Mouse (Mus musculus) forebrain, embryonic 14.5 days (tissue): ENCODE data around the gene Fuz. TPM values are rescaled to one million over a fixed set of nuclear protein-coding genes. Genes with fewer than 3 reads are reported as not detected.
A peak's percentile ranks its signal among the peaks of the same experiment; 100 is the strongest.

ENCODE experiments used
- ATAC-seq: fragments of 200-750 bp; cut with Nextera tagmentation; 2 replicates; pipeline ENCODE4 v1.8.0; 2017; ENCODE audit warnings: mild to moderate bottlenecking, moderate library complexity
- DNase-seq: peaks from one replicate; pipeline ENCODE4 v3.0.0-alpha.2; 2015; ENCODE audit warnings: low spot score
- H3K27ac ChIP-seq: fragments of 300-500 bp; sonication (generic); 2 replicates; pipeline ENCODE4 v1.5.1; 2014; ENCODE audit warnings: low read depth, mild to moderate bottlenecking, control low read depth, low read length, moderate library complexity
- H3K27me3 ChIP-seq: fragments of 300-500 bp; sonication (generic); replicated peaks from 2 replicates; pipeline ENCODE4 v1.6.1; 2014; ENCODE audit warnings: low read length, control low read depth, mixed read lengths; ENCODE audit not compliant: control insufficient read depth, insufficient read depth
- H3K36me3 ChIP-seq: fragments of 300-500 bp; sonication (generic); 2 replicates; pipeline ENCODE4 v1.6.1; 2014; ENCODE audit warnings: low read length, control low read depth; ENCODE audit not compliant: control insufficient read depth, insufficient read depth
- H3K4me1 ChIP-seq: fragments of 300-500 bp; sonication (generic); 2 replicates; pipeline ENCODE4 v1.6.1; 2014; ENCODE audit warnings: antibody characterized with exemption, low read length, control low read depth; ENCODE audit not compliant: control insufficient read depth, insufficient read depth
- H3K4me2 ChIP-seq: fragments of 300-500 bp; sonication (generic); 2 replicates; pipeline ENCODE4 v1.6.1; 2014; ENCODE audit warnings: mild to moderate bottlenecking, control low read depth, low read length
- H3K4me3 ChIP-seq: fragments of 300-500 bp; sonication (generic); 2 replicates; pipeline ENCODE4 v1.5.1; 2014; ENCODE audit warnings: low read depth, low read length, control low read depth
- H3K9ac ChIP-seq: fragments of 300-500 bp; sonication (generic); 2 replicates; pipeline ENCODE4 v1.6.1; 2014; ENCODE audit warnings: mild to moderate bottlenecking, low read length, control low read depth, moderate library complexity
- H3K9me3 ChIP-seq: fragments of 300-500 bp; sonication (generic); replicated peaks from 2 replicates; pipeline ENCODE4 v1.6.1; 2016; ENCODE audit warnings: low read length, control low read depth, mixed read lengths; ENCODE audit not compliant: control insufficient read depth
- WGBS: fragments of 180-500 bp; shearing (Covaris S2); extraction: QIAGEN DNeasy Blood & Tissue Kit; methylation state at CpG from one replicate; pipeline ENCODE4 v1.1.7; 2014; 5-methylcytosine and 5-hydroxymethylcytosine counted together
- polyA plus RNA-seq: library from polyadenylated mRNA; unstranded; fragments of >200 nt; fragmentation: Nextera tagmentation; extraction: Ambion mirVana; gene quantifications from 2 replicates; pipeline ENCODE4 v1.2.1, GENCODE M21; 2014

Fuz gene
- polyA plus RNA-seq, 1 experiment from 2014 or later, result 18.2 TPM

- WGBS, result 92% methylated on average over 12 of the region's 12 CpGs
- Histone ChIP-seq H3K36me3 (peaks cover 10% of the 10 kb centered on the region; the same call in 1 of the 2 replicates), H3K27ac (no peak overlapping the region), H3K9me3 (no peaks in the 10 kb centered on the region), H3K4me3 (no peak overlapping the region), H3K4me2 (no peak overlapping the region), H3K9ac (no peak overlapping the region), H3K27me3 (no peaks in the 10 kb centered on the region), H3K4me1 (peaks cover 33% of the 10 kb centered on the region)
- DNase-seq (no peak), ATAC-seq (no peak)
Observed at GRCm38 (mm10) chr7:44851625-44852234, 44.1 kb upstream of the Fuz start.

DNA sequence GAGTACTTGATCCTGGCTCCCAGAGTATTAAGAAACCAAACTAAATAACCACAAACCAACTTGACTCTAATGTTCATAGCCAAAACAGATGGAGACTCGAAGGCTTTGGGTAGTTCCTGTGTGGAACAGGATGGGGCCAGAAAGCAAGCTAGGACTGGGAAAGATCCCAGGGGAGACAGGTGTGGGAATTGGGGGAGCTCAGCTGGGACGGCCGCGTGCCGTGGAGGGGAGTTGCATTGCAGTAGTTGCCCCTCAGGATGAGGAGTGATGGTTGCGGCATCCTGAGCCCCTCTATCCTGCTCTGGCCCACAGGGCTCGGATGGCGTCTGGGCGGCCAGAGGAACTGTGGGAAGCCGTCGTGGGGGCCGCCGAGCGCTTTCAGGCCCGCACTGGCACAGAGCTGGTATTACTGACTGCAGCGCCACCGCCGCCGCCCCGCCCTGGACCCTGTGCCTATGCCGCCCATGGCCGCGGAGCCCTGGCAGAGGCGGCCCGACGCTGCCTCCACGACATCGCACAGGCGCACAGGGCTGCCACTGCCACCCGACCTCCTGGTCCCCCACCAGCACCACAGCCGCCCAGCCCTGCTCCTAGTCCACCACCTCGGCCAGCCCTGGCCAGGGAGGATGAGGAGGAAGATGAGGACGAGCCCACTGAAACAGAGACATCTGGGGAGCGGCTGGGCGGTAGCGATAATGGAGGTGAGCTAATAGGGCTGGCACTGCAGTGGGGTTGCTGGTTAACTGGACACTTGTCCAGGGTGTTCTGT is 43.4 kb upstream of the Fuz start:
- peaks cover 32% of the 10 kb centered on the region for H3K4me1 ChIP-seq
- no peaks in the 10 kb centered on the region for H3K9me3 ChIP-seq
- H3K27me3 ChIP-seq, result no peaks in the 10 kb centered on the region
- WGBS, result 90% methylated on average over 36 of the region's 36 CpGs
- H3K4me3 ChIP-seq, result no peak overlapping the region
- H3K9ac ChIP-seq, result no peak overlapping the region
- no peak for DNase-seq
- peaks cover 10% of the 10 kb centered on the region; the same call in 1 of the 2 replicates for H3K36me3 ChIP-seq
- H3K27ac ChIP-seq, result no peak overlapping the region
- no peak overlapping the region for H3K4me2 ChIP-seq
- ATAC-seq, result no peak

GRCm38 (mm10) chr7:44853065-44853464 is 42.8 kb upstream of the Fuz start:
- no peak overlapping the region for H3K4me2 ChIP-seq
- no peak overlapping the region for H3K9ac ChIP-seq
- no peaks in the 10 kb centered on the region for H3K27me3 ChIP-seq
- no peaks in the 10 kb centered on the region for H3K9me3 ChIP-seq
- no peak overlapping the region for H3K27ac ChIP-seq
- H3K4me1 ChIP-seq, result peaks cover 30% of the 10 kb centered on the region
- H3K36me3 ChIP-seq, result peaks cover 10% of the 10 kb centered on the region; the same call in 1 of the 2 replicates
- H3K4me3 ChIP-seq, result no peak overlapping the region
- WGBS, result 100% methylated on average over 2 of the region's 2 CpGs
- no peak for DNase-seq
- no peak for ATAC-seq

GRCm38 (mm10) chr7:44853596-44854355 is 42.1 kb upstream of the Fuz start:
- DNase-seq (no peak), ATAC-seq (no peak)
- Histone ChIP-seq H3K36me3 (peaks cover 10% of the 10 kb centered on the region; the same call in 1 of the 2 replicates), H3K4me2 (peak overlapping the region; percentile 76), H3K4me3 (peak overlapping the region; percentile 36), H3K27me3 (no peaks in the 10 kb centered on the region), H3K9me3 (no peaks in the 10 kb centered on the region), H3K9ac (peak overlapping the region; percentile 74), H3K27ac (peak overlapping the region; percentile 85), H3K4me1 (peaks cover 33% of the 10 kb centered on the region)
- 39% methylated on average over 26 of the region's 26 CpGs for WGBS

GRCm38 (mm10) chr7:44854356-44855031 is 41.4 kb upstream of the Fuz start:
- DNase-seq (peak; percentile 73), ATAC-seq (peak; percentile 22)
- Histone ChIP-seq H3K36me3 (peaks cover 10% of the 10 kb centered on the region; the same call in 1 of the 2 replicates), H3K4me1 (peaks cover 33% of the 10 kb centered on the region), H3K4me2 (peak overlapping the region; percentile 76), H3K27me3 (no peaks in the 10 kb centered on the region), H3K4me3 (peak overlapping the region; percentile 36), H3K27ac (peak overlapping the region; percentile 85), H3K9me3 (no peaks in the 10 kb centered on the region), H3K9ac (peak overlapping the region; percentile 74)
- WGBS, result 2% methylated on average over 45 of the region's 45 CpGs

- Histone ChIP-seq H3K9ac (peak overlapping the region; percentile 74), H3K27ac (peak overlapping the region; percentile 85), H3K27me3 (no peaks in the 10 kb centered on the region), H3K36me3 (peaks cover 10% of the 10 kb centered on the region; the same call in 1 of the 2 replicates), H3K4me1 (peaks cover 33% of the 10 kb centered on the region), H3K4me2 (peak overlapping the region; percentile 76), H3K9me3 (no peaks in the 10 kb centered on the region), H3K4me3 (peak overlapping the region; percentile 36)
- DNase-seq (no peak), ATAC-seq (no peak)
- WGBS, result 35% methylated on average over 10 of the region's 10 CpGs
Observed at GRCm38 (mm10) chr7:44855036-44855435, 40.8 kb upstream of the Fuz start.

- H3K4me1 ChIP-seq, result peaks cover 26% of the 10 kb centered on the region
- H3K4me3 ChIP-seq, result peak overlapping the region; percentile 72
Observed at GRCm38 (mm10) chr7:44856265-44856916, 39.5 kb upstream of the Fuz start.

DNA sequence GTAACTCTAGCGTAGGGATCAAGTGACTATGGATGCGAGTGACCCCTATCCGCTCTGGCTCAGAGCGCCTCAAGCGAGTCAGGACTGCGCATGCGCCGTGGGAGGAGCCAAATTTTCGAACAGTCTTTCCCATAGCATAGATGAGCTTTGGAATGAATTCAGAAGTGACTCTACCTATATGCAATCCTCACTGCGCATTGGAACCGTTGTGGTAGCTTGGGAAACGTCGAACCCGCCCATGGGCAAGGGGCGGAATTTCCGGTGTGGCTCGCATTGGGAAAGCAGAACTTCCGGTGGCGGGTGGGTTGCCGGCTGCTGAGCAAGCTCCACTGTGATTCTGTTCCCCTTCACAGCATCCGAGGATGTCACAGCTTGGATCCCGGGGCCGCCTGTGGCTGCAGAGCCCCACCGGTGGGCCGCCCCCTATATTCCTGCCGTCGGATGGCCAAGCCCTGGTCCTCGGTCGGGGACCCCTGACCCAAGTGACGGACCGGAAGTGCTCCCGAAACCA is 38.8 kb upstream of the Fuz start, which contains the start of gene Pnkp:
Gene Pnkp, plus strand, starts transcription at position 98 of the 511 bp plus-strand sequence.
- ATAC-seq, result peak; percentile 73

More at GRCm38 (mm10) chr7:44856265-44856916, 39.5 kb upstream of the Fuz start:
- Histone ChIP-seq H3K9me3 (no peaks in the 10 kb centered on the region), H3K9ac (peak overlapping the region; percentile 84), H3K4me2 (peak overlapping the region; percentile 86), H3K27ac (peak overlapping the region; percentile 87), H3K36me3 (peaks cover 12% of the 10 kb centered on the region; the same call in 1 of the 2 replicates), H3K27me3 (no peaks in the 10 kb centered on the region)
- ATAC-seq (no peak), DNase-seq (no peak)
- WGBS, result 69% methylated on average over 9 of the region's 9 CpGs

More for the DNA sequence above, 38.8 kb upstream of the Fuz start, which contains the start of gene Pnkp:
- Histone ChIP-seq H3K4me2 (peak within 1 kb of the TSS; percentile 86), H3K36me3 (peaks cover 19% of the 10 kb centered on the region), H3K27me3 (no peaks in the 10 kb centered on the region), H3K27ac (peak within 1 kb of the TSS; percentile 87), H3K9ac (peak within 1 kb of the TSS; percentile 84), H3K9me3 (no peaks in the 10 kb centered on the region), H3K4me3 (peak within 1 kb of the TSS; percentile 72), H3K4me1 (peaks cover 26% of the 10 kb centered on the region)
- DNase-seq, result peak; percentile 96
- WGBS, result under 1% methylated on average over 31 of the region's 32 CpGs
